Mouse (Mus musculus) limb, embryonic 14.5 days (tissue): Measurements from ENCODE around the gene Mogat2. TPM values are rescaled to one million over a fixed set of nuclear protein-coding genes. Genes with fewer than 3 reads are reported as not detected.

Experiments used
- ATAC-seq: fragments of 200-750 bp; cut with Nextera tagmentation; 2 replicates; pipeline ENCODE4 v1.8.0; 2017; ENCODE audit warnings: low read depth, moderate number of reproducible peaks, moderate TSS enrichment; ENCODE audit not compliant: low FRiP score
- DNase-seq: peaks from one replicate; pipeline ENCODE4 v3.0.0-alpha.2; 2015; ENCODE audit warnings: low spot score
- H3K27ac ChIP-seq: fragments of 300-500 bp; sonication (generic); replicated peaks from 2 replicates; pipeline ENCODE4 v1.5.1; 2014; ENCODE audit warnings: low read depth, mild to moderate bottlenecking, low read length, moderate library complexity, mixed read lengths
- H3K27me3 ChIP-seq: fragments of 300-500 bp; sonication (generic); 2 replicates; pipeline ENCODE4 v1.6.1; 2014; ENCODE audit warnings: low read length, mixed read lengths; ENCODE audit not compliant: control insufficient read depth, insufficient read depth
- H3K36me3 ChIP-seq: fragments of 300-500 bp; sonication (generic); 2 replicates; pipeline ENCODE4 v1.6.1; 2014; ENCODE audit warnings: mild to moderate bottlenecking, low read length, moderate library complexity, mixed read lengths; ENCODE audit not compliant: control insufficient read depth, insufficient read depth
- H3K4me1 ChIP-seq: fragments of 300-500 bp; sonication (generic); 2 replicates; pipeline ENCODE4 v1.6.1; 2014; ENCODE audit warnings: antibody characterized with exemption, low read length, mixed read lengths; ENCODE audit not compliant: control insufficient read depth, insufficient read depth
- H3K4me2 ChIP-seq: fragments of 300-500 bp; sonication (generic); replicated peaks from 2 replicates; pipeline ENCODE4 v1.6.1; 2014; ENCODE audit warnings: low read depth, mild to moderate bottlenecking, low read length, moderate library complexity; ENCODE audit not compliant: severe bottlenecking
- H3K4me3 ChIP-seq: fragments of 300-500 bp; sonication (generic); replicated peaks from 2 replicates; pipeline ENCODE4 v1.5.1; 2014; ENCODE audit warnings: low read length
- H3K9ac ChIP-seq: fragments of 300-500 bp; sonication (generic); 2 replicates; pipeline ENCODE4 v1.6.1; 2014; ENCODE audit warnings: mild to moderate bottlenecking, low read depth, low read length, moderate library complexity; ENCODE audit not compliant: severe bottlenecking
- H3K9me3 ChIP-seq: fragments of 300-500 bp; sonication (generic); 2 replicates; pipeline ENCODE4 v1.6.1; 2016; ENCODE audit warnings: low read length; ENCODE audit not compliant: control insufficient read depth
- POLR2A ChIP-seq: fragments of 200-500 bp; IDR thresholded peaks from 2 replicates; pipeline ENCODE4 v1.8.0; 2012; ENCODE audit warnings: inconsistent platforms, mild to moderate bottlenecking, moderate library complexity, borderline replicate concordance; ENCODE audit not compliant: insufficient read depth, insufficient read length; ENCODE audit errors: extremely low read depth
- WGBS: fragments of 180-500 bp; shearing (Covaris S2); extraction: QIAGEN DNeasy Blood & Tissue Kit; methylation state at CpG from one replicate; pipeline ENCODE4 v1.1.7; 2014; 5-methylcytosine and 5-hydroxymethylcytosine counted together
- polyA plus RNA-seq, 2 experiments: library from polyadenylated mRNA; depleted of rRNA in 1 of 2; stranded (reverse) in 1 of 2; unstranded in 1 of 2; fragments of >200 nt; fragmentation: Nextera tagmentation in 1 of 2; extraction: Ambion mirVana in 1 of 2; gene quantifications; 2 replicates each; pipeline versions ENCODE4 v1.2.1 to v1.2.3; 2012 to 2014

The Mogat2 gene
- polyA plus RNA-seq, 2 experiments, result 2.2 to 4.5 TPM

DNA sequence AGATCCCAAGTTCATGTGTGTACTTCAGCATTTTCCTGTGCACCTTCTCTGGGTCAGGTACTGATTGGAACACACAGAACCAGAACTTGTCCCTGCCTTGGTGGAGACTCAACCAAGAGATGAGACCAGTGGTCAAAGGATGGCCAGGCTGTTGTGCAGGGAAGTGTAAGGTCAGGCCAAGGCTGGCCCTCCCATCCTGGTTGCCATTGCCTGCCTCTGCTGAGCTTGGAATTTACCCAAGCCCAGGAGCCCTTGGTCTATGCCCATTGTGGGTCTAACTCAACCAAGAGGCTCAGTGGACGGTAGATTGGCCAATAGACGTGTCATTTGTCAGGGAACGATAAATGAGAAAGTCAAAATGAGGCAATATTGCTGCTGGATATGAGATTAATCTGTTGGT lies 53.0 kb downstream of the Mogat2 start:
- no peak for DNase-seq
- TF ChIP-seq POLR2A, result no peak
- Histone ChIP-seq H3K4me2 (no peak overlapping the region), H3K9me3 (no peaks in the 10 kb centered on the region), H3K36me3 (no peaks in the 10 kb centered on the region), H3K27ac (no peak overlapping the region), H3K4me3 (no peak overlapping the region), H3K9ac (no peak overlapping the region), H3K4me1 (no peaks in the 10 kb centered on the region), H3K27me3 (no peaks in the 10 kb centered on the region)
- WGBS, result 90% methylated on average over 3 of the region's 3 CpGs
- ATAC-seq, result no peak

DNA sequence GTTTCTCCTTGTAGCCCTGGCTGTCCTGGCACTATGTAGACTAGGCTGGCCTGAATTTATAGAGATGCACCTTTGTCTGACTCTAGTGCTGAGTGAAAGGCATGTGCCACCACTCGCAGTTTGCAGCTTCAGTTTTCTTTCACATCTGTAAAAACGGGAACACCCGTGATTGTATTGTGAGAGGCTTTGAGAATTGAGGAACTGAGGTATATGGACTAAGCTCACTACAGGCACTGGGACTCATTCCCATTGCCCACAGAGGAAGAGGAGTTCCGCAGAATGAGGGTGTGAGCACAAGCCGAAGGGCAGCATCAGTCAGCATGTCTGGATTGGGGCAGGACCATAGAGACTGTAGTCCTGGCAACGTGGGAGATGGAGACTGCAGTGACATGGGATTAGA lies 54.7 kb downstream of the Mogat2 start:
- Histone ChIP-seq H3K9me3 (no peaks in the 10 kb centered on the region), H3K27ac (no peak overlapping the region), H3K27me3 (no peaks in the 10 kb centered on the region), H3K36me3 (no peaks in the 10 kb centered on the region), H3K4me1 (no peaks in the 10 kb centered on the region), H3K4me3 (no peak overlapping the region), H3K9ac (no peak overlapping the region), H3K4me2 (no peak overlapping the region)
- ATAC-seq (no peak), DNase-seq (no peak)
- no peak for TF ChIP-seq POLR2A
- WGBS, result 76% methylated on average over 6 of the region's 6 CpGs

- Histone ChIP-seq H3K36me3 (no peaks in the 10 kb centered on the region), H3K4me3 (peak within 1 kb of the TSS; percentile 60), H3K9ac (peak within 1 kb of the TSS; percentile 71), H3K27ac (peak within 1 kb of the TSS; percentile 80), H3K27me3 (no peaks in the 10 kb centered on the region), H3K4me2 (peak within 1 kb of the TSS; percentile 92), H3K9me3 (no peaks in the 10 kb centered on the region), H3K4me1 (no peaks in the 10 kb centered on the region)
- WGBS, result 2% methylated on average over 55 of the region's 63 CpGs
- peak; percentile 90 for DNase-seq
- peak; percentile 97 for ATAC-seq
- peak; percentile 97 for TF ChIP-seq POLR2A
These were observed 55.8 kb downstream of the Mogat2 start, which contains the start of gene Dgat2 for GRCm38 (mm10) chr7:99182432-99183172. Gene Dgat2 (minus strand): TSS chr7:99182719.

- ATAC-seq (no peak), DNase-seq (no peak)
- peak overlapping the region; percentile 92 for H3K4me2 ChIP-seq
- no peaks in the 10 kb centered on the region for H3K27me3 ChIP-seq
- no peak overlapping the region for H3K27ac ChIP-seq
- TF ChIP-seq POLR2A, result no peak
- no peaks in the 10 kb centered on the region for H3K9me3 ChIP-seq
- WGBS, result 22% methylated on average over 14 of the region's 14 CpGs
- no peaks in the 10 kb centered on the region for H3K4me1 ChIP-seq
- H3K36me3 ChIP-seq, result no peaks in the 10 kb centered on the region
- peak overlapping the region; percentile 60 for H3K4me3 ChIP-seq
- peak overlapping the region; percentile 71 for H3K9ac ChIP-seq
These were observed 56.6 kb downstream of the Mogat2 start for GRCm38 (mm10) chr7:99181619-99182431.

- Histone ChIP-seq H3K4me1 (no peaks in the 10 kb centered on the region), H3K9me3 (no peaks in the 10 kb centered on the region), H3K27ac (no peak overlapping the region), H3K4me2 (no peak overlapping the region), H3K27me3 (no peaks in the 10 kb centered on the region), H3K36me3 (no peaks in the 10 kb centered on the region), H3K9ac (no peak overlapping the region), H3K4me3 (no peak overlapping the region)
- 71% methylated on average over 1 of the region's 1 CpGs for WGBS
- no peak for DNase-seq
- no peak for ATAC-seq
- no peak for TF ChIP-seq POLR2A
These were observed 58.3 kb downstream of the Mogat2 start for GRCm38 (mm10) chr7:99180162-99180561.
